Mouse (Mus musculus) urinary bladder, postnatal 10 days (tissue): Measurements from ENCODE around the gene Gm3005.
"Not testable (repeated sequence)": the region's sequence is repeated elsewhere in the genome, so short reads cannot be mapped to it uniquely, and the experiment has no call there.

Experiments used
- DNase-seq: peaks from one replicate; pipeline ENCODE4 v3.0.0; 2022; ENCODE audit warnings: low spot score

Gm3005 gene

GRCm38 (mm10) chr14:3427803-3428202 lies at the start of gene Gm3005:
Gm3005 (plus strand) TSS chr14:3428103.
- DNase-seq: not testable (repeated sequence)

DNA sequence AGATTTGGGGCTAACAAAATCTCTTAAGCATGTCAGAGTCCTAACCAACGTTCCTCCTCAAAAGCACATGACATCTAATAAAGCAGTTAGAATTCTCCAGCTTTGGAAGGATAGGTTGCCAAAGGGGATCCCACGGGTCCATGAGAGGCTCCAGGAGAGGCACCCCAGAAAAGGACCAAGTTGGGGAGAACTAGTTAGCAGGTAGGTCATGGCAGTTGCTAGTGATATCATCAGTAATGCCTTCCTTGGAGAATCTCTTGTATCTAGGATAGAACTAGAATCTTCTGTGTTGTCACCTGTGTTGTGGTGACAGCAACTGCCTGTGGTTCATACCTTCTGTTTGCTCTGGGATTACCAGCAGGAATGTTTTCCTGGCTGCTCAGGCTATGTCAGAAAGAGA lies 33.1 kb upstream of the Gm3005 start, which contains the start of gene Gm10413:
TSS of gene Gm10413 (plus strand) at position 301 of the 400 bp plus-strand sequence.
- DNase-seq: not testable (repeated sequence)

DNA sequence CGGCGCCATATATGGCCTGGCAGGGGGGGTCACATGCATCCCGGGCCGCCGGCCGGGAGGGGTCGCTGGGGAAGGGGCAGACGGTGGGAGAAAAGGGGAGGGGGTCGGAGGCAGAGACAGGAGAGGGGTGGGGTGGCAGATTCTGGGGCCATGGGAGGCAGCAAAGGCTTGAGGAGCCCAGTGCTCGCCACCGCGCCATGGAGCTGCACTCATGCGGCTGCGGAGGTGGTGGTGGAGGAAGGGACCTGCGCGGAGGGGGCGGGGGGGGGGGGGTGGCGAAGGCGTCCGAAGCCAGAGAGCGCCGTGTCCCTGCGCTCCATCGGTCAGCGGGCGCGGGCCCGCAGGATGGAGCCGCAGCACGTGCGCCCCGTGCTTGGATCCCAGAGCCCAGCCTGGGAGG lies 15.6 kb upstream of the Gm3005 start, which contains the start of gene Gm10409:
TSS of gene Gm10409 (plus strand) at position 301 of the 400 bp plus-strand sequence.
- DNase-seq: not testable (repeated sequence)

- DNase-seq: not testable (repeated sequence)
These were observed 21.2 kb downstream of the Gm3005 start, which contains the start of gene Gm10408 for GRCm38 (mm10) chr14:3449079-3449478. Gm10408 (plus strand) TSS chr14:3449379.

DNA sequence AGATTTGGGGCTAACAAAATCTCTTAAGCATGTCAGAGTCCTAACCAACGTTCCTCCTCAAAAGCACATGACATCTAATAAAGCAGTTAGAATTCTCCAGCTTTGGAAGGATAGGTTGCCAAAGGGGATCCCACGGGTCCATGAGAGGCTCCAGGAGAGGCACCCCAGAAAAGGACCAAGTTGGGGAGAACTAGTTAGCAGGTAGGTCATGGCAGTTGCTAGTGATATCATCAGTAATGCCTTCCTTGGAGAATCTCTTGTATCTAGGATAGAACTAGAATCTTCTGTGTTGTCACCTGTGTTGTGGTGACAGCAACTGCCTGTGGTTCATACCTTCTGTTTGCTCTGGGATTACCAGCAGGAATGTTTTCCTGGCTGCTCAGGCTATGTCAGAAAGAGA lies 206.3 kb downstream of the Gm3005 start, which contains the start of gene Gm3012:
TSS of gene Gm3012 (plus strand) at position 301 of the 400 bp plus-strand sequence.
- not testable (repeated sequence) for DNase-seq
